Comparison of ENCODE assay signal across 9 mouse cellular contexts in the genomic region with DNA sequence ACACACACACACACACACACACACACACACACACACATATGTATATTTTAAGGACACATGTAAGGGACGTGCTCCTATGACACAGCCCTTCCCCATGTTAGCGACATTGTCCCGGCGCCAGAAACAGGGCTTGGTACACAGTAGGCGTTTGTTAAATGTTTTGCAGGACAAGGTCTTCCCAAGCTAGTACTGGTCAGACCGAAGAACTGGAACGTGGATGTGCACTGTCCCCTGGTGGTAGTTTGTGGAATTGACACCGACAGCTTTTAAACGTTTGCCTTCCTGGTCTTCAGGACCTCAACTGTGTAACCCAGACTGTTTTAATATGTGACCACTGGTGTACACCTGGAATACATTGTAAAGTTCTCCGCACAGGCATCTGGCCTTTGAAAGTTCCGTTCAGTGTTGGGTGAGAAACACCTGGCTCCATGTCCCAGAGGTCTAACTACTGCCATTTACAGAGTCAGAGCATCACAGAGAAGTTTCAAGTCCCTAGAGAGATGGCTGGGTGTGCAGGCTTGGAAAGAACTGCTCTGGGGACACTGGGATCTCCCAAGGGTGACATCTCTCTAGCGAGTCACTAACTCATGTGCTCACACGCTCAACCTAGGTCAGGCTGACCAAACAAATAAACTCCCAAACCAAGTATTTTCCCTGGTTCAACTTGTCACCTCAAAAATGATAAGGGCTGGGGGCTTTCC. TPM values are rescaled to one million over a fixed set of nuclear protein-coding genes. Genes with fewer than 3 reads are reported as not detected.
DNase-seq lines count a peak whose midpoint lies in the region; ATAC-seq and TF ChIP-seq lines count a peak whose summit lies in the region.
"Had no signal": no experiment of that assay in that cellular context is flagged by ENCODE, and none has a peak within 500 bp of the region (broad histone marks: within the 10 kb centered on the region; RNA-seq: fewer than 3 reads in every experiment).

No protein-coding gene starts in this region.

- peaks cover 41% of the 10 kb centered on the region for H3K4me1 ChIP-seq in E14TG2a.4 (replicated peaks; ENCODE audit: low read depth, low read length)
- peaks cover 36% of the 10 kb centered on the region for H3K4me1 ChIP-seq in forebrain, embryonic 12.5 days
- H3K4me1 ChIP-seq in neural tube, embryonic 15.5 days: peaks cover 45% of the 10 kb centered on the region

- 0 out of 2 replicates have a peak, but pooled peaks cover 5% of the 10 kb centered on the region for H3K9me3 ChIP-seq in E14TG2a.4 (ENCODE audit: low read length)
- no peaks in the 10 kb centered on the region for H3K9me3 ChIP-seq in forebrain, embryonic 12.5 days
- no peaks in the 10 kb centered on the region for H3K9me3 ChIP-seq in neural tube, embryonic 15.5 days (replicated peaks)

- no peaks in the 10 kb centered on the region for H3K36me3 ChIP-seq in E14TG2a.4 (ENCODE audit: insufficient read depth, low read length)
- H3K36me3 ChIP-seq in forebrain, embryonic 12.5 days (replicated peaks): no peaks in the 10 kb centered on the region
- no peaks in the 10 kb centered on the region for H3K36me3 ChIP-seq in neural tube, embryonic 15.5 days

- peak; percentile 100 for TF ChIP-seq CTCF in E14TG2a.4 (conservative IDR thresholded peaks at IDR 0.05; ENCODE audit: low read length)

- no peak overlapping the region for H3K4me3 ChIP-seq in E14TG2a.4 (replicated peaks; ENCODE audit: low read length)
- no peak overlapping the region for H3K4me3 ChIP-seq in forebrain, embryonic 12.5 days (replicated peaks)
- H3K4me3 ChIP-seq in neural tube, embryonic 15.5 days (replicated peaks): peak overlapping the region; percentile 54; the same call in 1 of the 2 replicates

- no peak overlapping the region for H3K9ac ChIP-seq in forebrain, embryonic 12.5 days
- H3K9ac ChIP-seq in neural tube, embryonic 15.5 days (replicated peaks): no peak overlapping the region

- H3K27ac ChIP-seq in forebrain, embryonic 12.5 days: no peak overlapping the region
- H3K27ac ChIP-seq in neural tube, embryonic 15.5 days (replicated peaks): no peak overlapping the region
- H3K27ac ChIP-seq: macrophage had no signal

- intact Hi-C loops in heart, postnatal 14 days (cut with DNase I): loop anchor here (1.0 to 10.0 kb wide), 2 partner anchors 230 to 401 kb away; partner anchors contain the start of gene Tmc5

- H3K4me2 ChIP-seq in forebrain, embryonic 12.5 days: peak overlapping the region; percentile 72
- peak overlapping the region; percentile 69 for H3K4me2 ChIP-seq in neural tube, embryonic 15.5 days

- peak; percentile 42; the same call in 1 of the 2 replicates for ATAC-seq in forebrain, embryonic 12.5 days (ENCODE audit: low FRiP score)
- peak; percentile 37; the same call in 1 of the 2 replicates for ATAC-seq in neural tube, embryonic 15.5 days (ENCODE audit: low FRiP score)

- peak; percentile 49 for DNase-seq in c-Kit-positive CD71-positive TER-119-negative erythroid progenitor cells, embryonic 14.5 days (ENCODE audit: low read depth)
- DNase-seq in heart, postnatal 14 days: peak; percentile 81 to 87
- peak; percentile 45 for DNase-seq in large intestine, adult 2 months (ENCODE audit: low read depth, low spot score)
- peak; percentile 82 to 83 for DNase-seq in lung, adult 18-20 months
- DNase-seq in testis, postnatal 10 days (ENCODE audit: low spot score): peak; percentile 88

- 8% methylated on average over 13 of the region's 13 CpGs for WGBS in forebrain, embryonic 12.5 days
- 8% methylated on average over 13 of the region's 13 CpGs for WGBS in large intestine, adult 2 months
- 9% methylated on average over 13 of the region's 13 CpGs for WGBS in neural tube, embryonic 15.5 days

- H3K27me3 ChIP-seq in E14TG2a.4 (ENCODE audit: insufficient read depth, low read length): peaks cover 27% of the 10 kb centered on the region
- 0 out of 2 replicates have a peak, but pooled peaks cover 6% of the 10 kb centered on the region for H3K27me3 ChIP-seq in forebrain, embryonic 12.5 days
- no peaks in the 10 kb centered on the region; the same call in 1 of the 2 replicates for H3K27me3 ChIP-seq in neural tube, embryonic 15.5 days (replicated peaks)

RNA-seq across cellular contexts. Expression of gene Gprc5b, which starts 1.3 kb away (rescaled TPM):
- polyA plus RNA-seq in forebrain, embryonic 12.5 days (2016; fragmentation: Nextera tagmentation; extraction: Ambion mirVana): 11.8 and 15.1 TPM in 2 replicates
- 10 to 100 TPM; 17.8 to 20.4 TPM for total RNA-seq in heart, postnatal 14 days (2021)
- 3.4 and 5.0 TPM in 2 replicates for polyA plus RNA-seq in large intestine, adult 2 months (2012; rRNA removed)
- 5.2 and 6.6 TPM in 2 replicates for polyA plus RNA-seq in neural tube, embryonic 15.5 days (2015; fragmentation: Nextera tagmentation; extraction: Ambion mirVana)
